Mouse (Mus musculus) megakaryocyte-erythroid progenitor cell, adult 5-6 weeks (primary cell): ENCODE results near the gene Nrxn1. TPM values are rescaled to one million over a fixed set of nuclear protein-coding genes. Genes with fewer than 3 reads are reported as not detected.

Source experiments
- ATAC-seq: replicated peaks from 2 replicates; pipeline ENCODE4 v1.8.0; 2016; ENCODE audit warnings: mild to moderate bottlenecking, inconsistent platforms; ENCODE audit not compliant: severe bottlenecking, poor library complexity, low FRiP score, low TSS enrichment
- total RNA-seq, 2 experiments: library from RNA; stranded (forward) in 1 of 2; stranded (reverse) in 1 of 2; fragments of 200-1000, 215-1000 nt in 1 of 2; fragments of >200 nt in 1 of 2; fragmentation: Nextera tagmentation in 1 of 2; gene quantifications; 2 replicates each; pipeline ENCODE4 v1.2.3; 2014 to 2017

Gene Nrxn1
- total RNA-seq, 2 experiments from 2014 or later, result 5.9 to 14.5 TPM

- ATAC-seq, result peak; percentile 83
Observed at GRCm38 (mm10) chr17:90995436-90995835, 97.4 kb downstream of the Nrxn1 start.

GRCm38 (mm10) chr17:90994247-90994646 is 98.6 kb downstream of the Nrxn1 start:
- peak; percentile 52 for ATAC-seq

- ATAC-seq, result no peak
Observed at GRCm38 (mm10) chr17:90990747-90991146, 102.1 kb downstream of the Nrxn1 start.

- ATAC-seq, result peak; percentile 71; the same call in 1 of the 2 replicates
Observed at GRCm38 (mm10) chr17:90962904-90963531, 129.9 kb downstream of the Nrxn1 start.

GRCm38 (mm10) chr17:90955221-90955620 is 137.7 kb downstream of the Nrxn1 start:
- no peak for ATAC-seq

GRCm38 (mm10) chr17:90934929-90935328 is 157.9 kb downstream of the Nrxn1 start:
- no peak for ATAC-seq

- ATAC-seq, result no peak
Observed at GRCm38 (mm10) chr17:90913320-90913719, 179.6 kb downstream of the Nrxn1 start.

- ATAC-seq, result no peak
Observed at GRCm38 (mm10) chr17:90912746-90913145, 180.1 kb downstream of the Nrxn1 start.

- no peak for ATAC-seq
Observed at GRCm38 (mm10) chr17:90912341-90912740, 180.5 kb downstream of the Nrxn1 start.

GRCm38 (mm10) chr17:90906118-90907093 is 186.5 kb downstream of the Nrxn1 start:
- ATAC-seq, result no peak

- no peak for ATAC-seq
Observed at GRCm38 (mm10) chr17:90905143-90905542, 187.7 kb downstream of the Nrxn1 start.

- ATAC-seq, result no peak
Observed at GRCm38 (mm10) chr17:90892327-90893259, 200.3 kb downstream of the Nrxn1 start.

- ATAC-seq, result no peak
Observed at GRCm38 (mm10) chr17:90891711-90892110, 201.2 kb downstream of the Nrxn1 start.

- ATAC-seq, result no peak
Observed at GRCm38 (mm10) chr17:90857225-90857624, 235.6 kb downstream of the Nrxn1 start.

- ATAC-seq, result no peak
Observed at GRCm38 (mm10) chr17:90843876-90844275, 249.0 kb downstream of the Nrxn1 start.

- no peak for ATAC-seq
Observed at GRCm38 (mm10) chr17:90843072-90843611, 249.7 kb downstream of the Nrxn1 start.

GRCm38 (mm10) chr17:90837022-90837414 is 255.9 kb downstream of the Nrxn1 start:
- ATAC-seq, result no peak

- no peak for ATAC-seq
Observed at GRCm38 (mm10) chr17:90836154-90837021, 256.5 kb downstream of the Nrxn1 start.
